Mouse (Mus musculus) forelimb bud, embryonic 11.5 days (tissue): ENCODE results near the gene Nid1.
"Not testable (repeated sequence)": the region's sequence is repeated elsewhere in the genome, so short reads cannot be mapped to it uniquely, and the experiment has no call there.

Source experiments
- DNase-seq: peaks from one replicate; pipeline ENCODE4 v3.0.0-alpha.2; 2012; ENCODE audit warnings: low read depth, low spot score

Gene Nid1

GRCm38 (mm10) chr13:13437460-13438015 is at the start of gene Nid1:
Gene Nid1, plus strand, starts transcription at chr13:13437551.
- DNase-seq, result not testable (repeated sequence)

DNA sequence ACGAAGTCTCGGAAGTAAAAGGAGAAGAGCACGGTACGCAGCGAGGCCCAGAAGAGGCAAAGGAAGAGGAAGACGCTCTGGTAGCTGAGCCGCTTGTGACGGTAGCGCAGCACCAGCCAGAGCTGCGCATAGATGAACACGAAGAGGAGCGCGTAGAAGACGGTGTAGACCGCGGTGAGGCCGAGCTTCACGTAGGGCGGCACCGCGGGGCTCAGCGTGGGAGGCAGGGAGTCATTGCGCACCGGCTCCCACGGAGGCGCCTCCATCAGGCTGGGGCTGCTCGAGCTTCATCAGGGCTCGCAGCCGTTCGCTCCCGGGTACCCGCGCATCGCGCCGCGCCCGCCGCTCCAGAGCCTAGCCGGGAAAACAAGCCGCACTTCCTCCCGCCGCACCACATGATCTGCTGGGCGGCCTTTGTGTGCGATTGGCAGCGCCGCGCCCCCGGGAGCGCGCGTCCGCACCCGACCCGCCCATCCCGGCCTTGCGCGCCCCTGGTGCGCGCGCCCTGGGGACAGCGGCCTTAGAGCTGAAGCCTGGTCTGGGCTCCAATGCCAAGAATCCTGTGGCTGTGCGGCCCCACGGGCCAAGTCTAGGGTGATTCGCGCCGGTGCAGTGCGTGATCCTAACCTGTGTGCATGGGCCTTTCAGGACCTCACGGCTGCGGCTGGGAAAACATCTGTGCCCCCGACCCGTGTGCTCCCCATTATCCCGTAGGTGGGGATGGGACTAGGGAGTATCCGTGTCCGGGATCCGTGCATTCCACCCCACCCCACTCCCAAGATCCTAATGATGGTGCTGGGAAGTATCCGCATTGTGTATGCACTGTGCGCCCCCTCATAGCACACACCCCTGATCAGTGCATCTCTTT is 43.9 kb upstream of the Nid1 start, which contains the start of gene Gpr137b:
TSS of gene Gpr137b (minus strand) at position 787 of the 868 bp plus-strand sequence.
- peak; percentile 26 for DNase-seq

- DNase-seq, result peak; percentile 18
These were observed 43.3 kb upstream of the Nid1 start for GRCm38 (mm10) chr13:13394096-13394395.

DNA sequence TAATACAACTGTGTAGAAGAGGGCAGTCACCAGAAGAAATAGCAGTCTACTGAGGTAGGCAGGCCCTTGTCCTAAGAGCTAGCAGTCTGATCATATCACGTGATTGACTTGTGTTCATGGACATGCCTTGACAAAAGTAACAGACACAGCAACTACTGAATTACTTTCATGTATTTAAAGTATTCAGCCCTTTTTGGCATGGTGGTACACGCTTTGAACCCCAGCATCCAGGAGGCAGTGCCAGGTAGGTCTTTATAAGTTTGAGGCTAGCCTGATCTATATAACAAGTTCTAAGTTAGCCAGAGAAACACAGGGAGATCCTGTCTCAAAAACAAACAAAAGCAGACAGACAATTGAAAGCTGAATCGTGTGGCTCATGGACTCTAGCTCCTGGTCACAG is 36.5 kb upstream of the Nid1 start:
- DNase-seq, result not testable (repeated sequence)

DNA sequence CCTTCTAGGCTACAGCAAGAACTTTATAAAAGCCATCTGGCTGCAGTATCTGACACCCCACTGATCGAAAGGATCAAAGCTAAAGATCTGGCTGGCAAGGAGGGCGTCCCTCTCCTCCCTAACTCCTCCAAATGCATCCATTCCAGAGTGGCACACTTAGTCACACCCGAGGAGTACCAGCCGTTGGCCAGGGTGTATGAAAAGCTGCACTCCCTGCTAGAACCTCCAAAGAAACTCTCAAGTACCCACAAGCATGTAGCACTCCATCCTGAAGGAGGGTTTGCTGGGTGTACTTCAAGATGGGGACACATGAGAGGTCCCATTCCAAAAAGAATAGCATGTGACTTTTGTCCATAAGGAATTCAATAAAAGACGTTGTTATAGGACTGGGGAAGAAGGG is 34.5 kb upstream of the Nid1 start:
- not testable (repeated sequence) for DNase-seq

- not testable (repeated sequence) for DNase-seq
These were observed 34.0 kb upstream of the Nid1 start for GRCm38 (mm10) chr13:13403366-13403765.

GRCm38 (mm10) chr13:13403839-13404238 is 33.5 kb upstream of the Nid1 start:
- DNase-seq, result not testable (repeated sequence)

DNA sequence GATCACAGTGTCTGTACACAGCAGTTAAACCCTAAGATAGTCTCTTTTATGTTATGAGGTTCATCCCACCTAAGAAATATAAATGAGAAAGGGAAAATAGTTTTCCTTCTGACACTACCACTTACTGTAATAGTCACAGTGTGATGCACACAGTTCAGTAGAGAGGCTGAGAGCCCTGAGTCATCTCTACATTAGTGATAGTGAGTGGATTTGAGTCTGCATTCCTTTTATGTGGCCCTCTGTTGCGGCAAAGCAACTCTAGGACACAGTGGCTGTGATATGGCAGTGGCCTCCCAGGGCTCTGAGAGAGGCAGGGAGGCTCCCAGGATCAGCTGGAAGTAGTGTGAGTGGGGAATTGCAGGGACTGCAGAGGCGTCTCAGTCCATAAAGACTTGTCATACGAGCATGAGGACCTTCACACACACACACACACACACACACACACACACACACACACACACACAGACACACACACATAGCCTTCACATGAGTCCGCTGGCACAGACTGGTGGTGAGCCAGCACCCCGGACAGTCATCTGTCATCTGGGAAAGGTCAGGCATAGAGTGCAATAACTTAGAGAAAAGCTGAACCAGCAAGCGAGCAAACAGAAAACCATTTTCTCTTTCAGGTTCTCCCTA is 32.7 kb upstream of the Nid1 start:
- not testable (repeated sequence) for DNase-seq

- not testable (repeated sequence) for DNase-seq
These were observed 31.8 kb upstream of the Nid1 start for GRCm38 (mm10) chr13:13405511-13405910.

GRCm38 (mm10) chr13:13414206-13414605 is 23.1 kb upstream of the Nid1 start:
- DNase-seq, result no peak

DNA sequence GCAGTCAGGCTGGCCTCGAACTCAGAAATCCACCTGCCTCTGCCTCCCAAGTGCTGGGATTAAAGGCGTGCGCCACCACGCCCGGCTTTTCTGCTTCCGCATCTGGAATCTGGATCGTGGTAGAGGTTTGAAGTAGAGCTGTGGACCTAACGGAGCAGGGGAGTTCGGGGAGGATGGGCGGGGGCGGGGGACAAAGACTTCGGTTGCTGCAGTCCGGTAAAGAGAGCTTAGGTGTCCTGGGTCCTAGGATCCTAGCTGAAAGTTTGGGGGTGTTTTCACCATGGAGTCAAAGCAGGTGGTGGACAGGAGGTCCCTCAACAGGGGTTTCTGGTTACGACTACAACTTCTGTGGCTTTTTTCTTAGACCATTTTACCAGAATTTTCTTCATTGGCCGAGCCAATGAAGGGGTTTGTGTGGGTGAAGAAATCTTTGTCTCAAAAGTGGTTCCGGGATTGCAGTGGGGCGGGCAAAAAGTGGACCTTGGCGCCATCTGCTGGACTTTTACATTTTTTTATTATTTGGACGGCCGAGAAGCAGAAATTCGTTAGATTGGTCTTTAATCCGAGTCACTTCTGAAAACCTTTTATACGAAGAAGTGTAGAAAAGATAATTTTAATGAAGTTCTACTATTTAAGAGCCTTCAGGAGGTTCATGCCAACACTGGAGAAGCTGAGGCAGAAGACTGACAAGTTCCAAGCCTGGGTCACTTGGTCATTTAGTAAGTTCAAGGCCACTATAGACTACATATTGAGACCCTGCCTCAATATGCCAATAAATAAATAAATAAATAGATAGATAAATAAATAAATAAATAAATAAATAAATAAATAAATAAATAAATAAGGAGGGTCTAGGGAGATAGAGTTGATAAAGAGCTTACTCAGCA is 22.0 kb upstream of the Nid1 start:
- DNase-seq, result peak; percentile 55

GRCm38 (mm10) chr13:13416007-13416337 is 21.4 kb upstream of the Nid1 start:
- not testable (repeated sequence) for DNase-seq

DNA sequence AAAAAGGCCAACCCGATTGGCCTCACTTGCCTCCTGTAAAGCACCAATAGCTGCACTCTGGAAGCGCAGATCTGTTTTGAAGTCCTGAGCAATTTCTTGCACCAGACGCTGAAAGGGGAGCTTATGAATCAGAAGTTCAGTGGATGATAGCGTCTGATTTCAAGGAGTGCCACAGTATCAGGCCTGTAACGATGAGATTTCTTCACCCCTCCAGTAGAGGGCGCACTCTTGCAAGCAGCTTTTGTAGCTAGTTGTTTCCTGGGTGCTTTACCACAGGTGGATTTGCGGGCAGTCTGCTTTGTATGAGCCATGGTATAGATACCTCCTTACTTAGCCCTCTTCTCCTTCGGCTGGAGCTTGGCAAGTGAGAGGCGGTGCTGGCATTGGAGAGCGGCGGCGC is 18.5 kb upstream of the Nid1 start:
- DNase-seq, result not testable (repeated sequence)

DNA sequence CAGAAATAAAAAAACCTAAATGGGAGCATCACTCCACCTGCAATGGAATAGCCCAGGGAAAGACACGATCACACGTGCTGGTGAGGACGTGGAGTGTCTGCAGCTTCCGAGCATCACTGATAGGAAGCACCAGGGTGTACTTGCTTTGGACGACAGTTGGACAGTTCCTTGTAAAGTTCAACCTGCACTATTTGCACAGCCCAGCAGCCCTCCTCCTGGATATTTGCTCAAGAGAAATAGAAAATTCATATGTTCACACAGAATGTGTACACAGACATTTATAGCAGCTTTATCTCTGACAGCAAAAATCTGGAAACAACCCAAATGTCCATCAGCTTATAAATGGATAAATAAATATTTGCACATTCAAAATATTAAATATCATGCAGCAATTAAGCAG is 14.1 kb upstream of the Nid1 start:
- not testable (repeated sequence) for DNase-seq

- not testable (repeated sequence) for DNase-seq
These were observed 1.2 kb upstream of the Nid1 start for GRCm38 (mm10) chr13:13436161-13436560.

- DNase-seq, result not testable (repeated sequence)
These were observed 982 bp downstream of the Nid1 start for GRCm38 (mm10) chr13:13438112-13438953.

GRCm38 (mm10) chr13:13445601-13446000 is 8.2 kb downstream of the Nid1 start:
- not testable (repeated sequence) for DNase-seq

DNA sequence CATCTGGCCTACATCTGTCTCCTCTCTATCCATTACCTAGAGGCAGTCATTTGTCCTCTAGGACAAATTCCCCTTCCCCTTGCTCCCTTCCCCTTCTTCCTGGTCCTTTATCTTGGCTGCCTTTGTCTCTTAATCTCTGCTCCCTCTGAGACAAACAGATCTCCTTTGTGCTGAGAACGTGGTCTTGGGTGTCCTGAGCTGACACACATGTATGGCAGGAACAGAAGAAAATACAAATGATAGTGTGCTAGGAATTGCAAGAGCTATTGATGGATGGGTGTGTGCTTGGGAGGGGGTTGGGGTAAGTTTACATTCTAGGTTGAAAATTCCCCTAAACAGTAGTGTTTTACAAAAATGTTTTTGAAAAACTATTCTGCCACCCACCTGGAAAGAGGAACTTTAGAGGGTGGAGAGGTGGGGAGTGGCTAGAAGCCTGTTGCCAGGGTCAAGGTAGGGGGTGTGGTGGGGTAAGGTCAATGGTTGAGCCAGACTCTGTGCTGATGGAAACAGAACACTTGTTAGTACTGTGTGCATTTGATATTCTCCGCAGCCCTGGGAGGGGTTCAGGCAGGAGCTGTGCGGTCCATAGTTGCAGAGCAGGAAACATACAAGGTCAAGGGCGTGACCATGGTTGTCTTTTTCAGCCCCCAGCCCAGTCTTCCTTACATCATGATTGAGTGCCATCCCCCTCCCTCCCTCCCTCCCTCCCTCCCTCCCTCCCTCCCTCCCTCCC is 9.5 kb downstream of the Nid1 start:
- peak; percentile 41 for DNase-seq

DNA sequence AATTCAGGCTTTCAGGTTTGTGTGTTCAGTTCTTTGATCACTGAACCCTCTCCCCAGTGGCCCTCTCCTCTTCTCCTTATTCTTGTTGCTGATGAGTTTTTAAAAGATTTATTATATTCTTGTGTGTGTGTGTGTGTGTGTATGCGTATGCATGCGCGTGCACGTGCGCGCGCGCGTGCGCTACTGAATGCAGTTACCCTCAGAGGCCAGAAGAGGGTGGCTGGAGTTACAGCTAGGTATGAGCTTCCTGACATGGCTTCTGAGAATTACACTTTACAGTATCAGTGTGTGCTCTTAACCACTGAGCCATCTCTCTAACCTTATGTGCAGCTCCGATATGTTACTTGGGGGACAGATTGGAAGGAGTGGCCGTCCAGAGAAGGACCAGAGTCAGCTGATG is 12.6 kb downstream of the Nid1 start:
- DNase-seq, result not testable (repeated sequence)

DNA sequence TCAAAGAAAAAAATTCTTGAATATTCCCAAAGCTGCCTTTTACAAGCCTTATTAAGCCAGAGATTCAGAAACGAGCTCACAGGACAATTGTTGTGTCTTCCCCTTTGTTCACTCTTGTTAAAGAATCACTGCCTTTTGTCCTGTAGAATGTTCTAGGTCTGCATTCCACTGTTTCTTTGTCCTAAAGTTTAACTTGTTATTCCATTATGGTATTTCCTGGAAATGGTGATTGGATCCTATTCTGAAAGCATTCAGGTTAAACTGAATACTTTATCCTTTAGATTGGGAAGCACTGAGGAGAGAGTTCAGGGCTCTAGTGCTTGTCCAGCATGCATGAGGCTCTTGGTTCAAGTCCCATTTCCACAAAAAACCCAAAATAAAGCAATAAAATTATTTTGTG is 13.6 kb downstream of the Nid1 start:
- DNase-seq, result not testable (repeated sequence)
